Mouse (Mus musculus) liver, embryonic 15.5 days (tissue): ENCODE data around the gene Enox1. TPM values are rescaled to one million over a fixed set of nuclear protein-coding genes. Genes with fewer than 3 reads are reported as not detected.

Experiments used
- ATAC-seq: fragments of 200-750 bp; cut with Nextera tagmentation; 2 replicates; pipeline ENCODE4 v1.8.0; 2017; ENCODE audit warnings: moderate number of reproducible peaks, mild to moderate bottlenecking, moderate library complexity; ENCODE audit not compliant: insufficient read depth
- H3K27ac ChIP-seq: fragments of 300-500 bp; sonication (generic); replicated peaks from 2 replicates; pipeline ENCODE4 v1.5.1; 2015; ENCODE audit warnings: mild to moderate bottlenecking, inconsistent platforms
- H3K27me3 ChIP-seq: fragments of 300-500 bp; sonication (generic); 2 replicates; pipeline ENCODE4 v1.6.1; 2015; ENCODE audit warnings: mild to moderate bottlenecking, inconsistent platforms
- H3K36me3 ChIP-seq: fragments of 300-500 bp; sonication (generic); replicated peaks from 2 replicates; pipeline ENCODE4 v1.6.1; 2015; ENCODE audit warnings: moderate library complexity, mild to moderate bottlenecking, inconsistent platforms
- H3K4me1 ChIP-seq: fragments of 300-500 bp; sonication (generic); replicated peaks from 2 replicates; pipeline ENCODE4 v1.6.1; 2015; ENCODE audit warnings: inconsistent platforms
- H3K4me2 ChIP-seq: fragments of 300-500 bp; sonication (generic); 2 replicates; pipeline ENCODE4 v1.6.1; 2015; ENCODE audit warnings: moderate library complexity, mild to moderate bottlenecking, inconsistent platforms
- H3K4me3 ChIP-seq: fragments of 300-500 bp; sonication (generic); replicated peaks from 2 replicates; pipeline ENCODE4 v1.5.1; 2015; ENCODE audit warnings: mild to moderate bottlenecking, inconsistent platforms
- H3K9ac ChIP-seq: fragments of 300-500 bp; sonication (generic); 2 replicates; pipeline ENCODE4 v1.6.1; 2015; ENCODE audit warnings: moderate library complexity, mild to moderate bottlenecking, inconsistent platforms
- H3K9me3 ChIP-seq: fragments of 300-500 bp; sonication (generic); replicated peaks from 2 replicates; pipeline ENCODE4 v1.6.1; 2016; ENCODE audit warnings: inconsistent platforms
- WGBS: fragments of 180-500 bp; shearing (Covaris S2); methylation state at CpG from one replicate; pipeline ENCODE4 v1.1.7; 2015; ENCODE audit warnings: mixed read lengths; ENCODE audit not compliant: insufficient replicate concordance; 5-methylcytosine and 5-hydroxymethylcytosine counted together
- polyA plus RNA-seq: library from polyadenylated mRNA; unstranded; fragments of >200 nt; fragmentation: Nextera tagmentation; extraction: Ambion mirVana; gene quantifications from 2 replicates; pipeline ENCODE4 v1.2.1, GENCODE M21; 2015

Gene Enox1
- polyA plus RNA-seq, 1 experiment from 2014 or later, result 0.35 TPM

GRCm38 (mm10) chr14:77197414-77197915, 40.9 kb downstream of the Enox1 start:
- Histone ChIP-seq H3K27me3 (no peaks in the 10 kb centered on the region), H3K27ac (no peak overlapping the region), H3K9ac (no peak overlapping the region), H3K4me3 (no peak overlapping the region), H3K4me1 (no peaks in the 10 kb centered on the region), H3K4me2 (no peak overlapping the region), H3K9me3 (no peaks in the 10 kb centered on the region), H3K36me3 (no peaks in the 10 kb centered on the region)
- ATAC-seq, result no peak
- 64% methylated on average over 2 of the region's 2 CpGs for WGBS

GRCm38 (mm10) chr14:77210889-77211288, 54.3 kb downstream of the Enox1 start:
- Histone ChIP-seq H3K36me3 (no peaks in the 10 kb centered on the region), H3K4me3 (no peak overlapping the region), H3K4me1 (no peaks in the 10 kb centered on the region), H3K9me3 (no peaks in the 10 kb centered on the region), H3K27ac (no peak overlapping the region), H3K27me3 (no peaks in the 10 kb centered on the region), H3K9ac (no peak overlapping the region), H3K4me2 (no peak overlapping the region)
- 65% methylated on average over 8 of the region's 8 CpGs for WGBS
- ATAC-seq, result no peak

- Histone ChIP-seq H3K4me2 (no peak overlapping the region), H3K9me3 (no peaks in the 10 kb centered on the region), H3K9ac (no peak overlapping the region), H3K4me3 (no peak overlapping the region), H3K4me1 (no peaks in the 10 kb centered on the region), H3K27me3 (no peaks in the 10 kb centered on the region), H3K27ac (no peak overlapping the region), H3K36me3 (no peaks in the 10 kb centered on the region)
- WGBS, result 60% methylated on average over 7 of the region's 7 CpGs
- no peak for ATAC-seq
Measured at GRCm38 (mm10) chr14:77213210-77213609, 56.6 kb downstream of the Enox1 start.

- Histone ChIP-seq H3K4me2 (no peak overlapping the region), H3K9me3 (no peaks in the 10 kb centered on the region), H3K4me3 (no peak overlapping the region), H3K9ac (no peak overlapping the region), H3K27ac (no peak overlapping the region), H3K4me1 (no peaks in the 10 kb centered on the region), H3K36me3 (no peaks in the 10 kb centered on the region), H3K27me3 (no peaks in the 10 kb centered on the region)
- WGBS, result 62% methylated on average over 6 of the region's 6 CpGs
- no peak for ATAC-seq
Measured at GRCm38 (mm10) chr14:77214848-77215247, 58.3 kb downstream of the Enox1 start.

GRCm38 (mm10) chr14:77225346-77225745, 68.8 kb downstream of the Enox1 start:
- no peaks in the 10 kb centered on the region for H3K4me1 ChIP-seq
- no peak overlapping the region for H3K4me3 ChIP-seq
- no peaks in the 10 kb centered on the region for H3K36me3 ChIP-seq
- H3K9ac ChIP-seq, result no peak overlapping the region
- H3K27ac ChIP-seq, result no peak overlapping the region
- no peaks in the 10 kb centered on the region for H3K27me3 ChIP-seq
- H3K4me2 ChIP-seq, result no peak overlapping the region
- ATAC-seq, result no peak
- H3K9me3 ChIP-seq, result no peaks in the 10 kb centered on the region
- 65% methylated on average over 10 of the region's 10 CpGs for WGBS

- no peak overlapping the region for H3K27ac ChIP-seq
- H3K4me2 ChIP-seq, result no peak overlapping the region
- no peak overlapping the region for H3K9ac ChIP-seq
- H3K9me3 ChIP-seq, result no peaks in the 10 kb centered on the region
- no peaks in the 10 kb centered on the region for H3K4me1 ChIP-seq
- no peak overlapping the region for H3K4me3 ChIP-seq
- 71% methylated on average over 2 of the region's 2 CpGs for WGBS
- H3K36me3 ChIP-seq, result no peaks in the 10 kb centered on the region
- no peaks in the 10 kb centered on the region for H3K27me3 ChIP-seq
- no peak for ATAC-seq
Measured at GRCm38 (mm10) chr14:77238811-77239210, 82.2 kb downstream of the Enox1 start.

- Histone ChIP-seq H3K27ac (no peak overlapping the region), H3K4me1 (no peaks in the 10 kb centered on the region), H3K36me3 (no peaks in the 10 kb centered on the region), H3K4me3 (no peak overlapping the region), H3K4me2 (no peak overlapping the region), H3K27me3 (no peaks in the 10 kb centered on the region), H3K9ac (no peak overlapping the region), H3K9me3 (no peaks in the 10 kb centered on the region)
- WGBS, result 20% methylated on average over 4 of the region's 4 CpGs
- ATAC-seq, result no peak
Measured at GRCm38 (mm10) chr14:77239360-77239759, 82.8 kb downstream of the Enox1 start.

- H3K4me1 ChIP-seq, result no peaks in the 10 kb centered on the region
Measured at GRCm38 (mm10) chr14:77246977-77247376, 90.4 kb downstream of the Enox1 start.

GRCm38 (mm10) chr14:77248426-77248825, 91.9 kb downstream of the Enox1 start:
- no peak overlapping the region for H3K4me2 ChIP-seq
- H3K36me3 ChIP-seq, result no peaks in the 10 kb centered on the region
- H3K27me3 ChIP-seq, result no peaks in the 10 kb centered on the region
- H3K27ac ChIP-seq, result no peak overlapping the region
- no peaks in the 10 kb centered on the region for H3K9me3 ChIP-seq
- H3K9ac ChIP-seq, result no peak overlapping the region
- 83% methylated on average over 5 of the region's 5 CpGs for WGBS
- H3K4me3 ChIP-seq, result no peak overlapping the region
- ATAC-seq, result no peak
- no peaks in the 10 kb centered on the region for H3K4me1 ChIP-seq

More at GRCm38 (mm10) chr14:77246977-77247376, 90.4 kb downstream of the Enox1 start:
- 59% methylated on average over 3 of the region's 3 CpGs for WGBS
- Histone ChIP-seq H3K36me3 (no peaks in the 10 kb centered on the region), H3K27ac (no peak overlapping the region), H3K9me3 (no peaks in the 10 kb centered on the region), H3K4me2 (no peak overlapping the region), H3K27me3 (no peaks in the 10 kb centered on the region), H3K4me3 (no peak overlapping the region), H3K9ac (no peak overlapping the region)
- no peak for ATAC-seq

- no peak overlapping the region for H3K4me3 ChIP-seq
- H3K9me3 ChIP-seq, result no peaks in the 10 kb centered on the region
- H3K27ac ChIP-seq, result no peak overlapping the region
- no peaks in the 10 kb centered on the region for H3K36me3 ChIP-seq
- H3K4me1 ChIP-seq, result no peaks in the 10 kb centered on the region
- 78% methylated on average over 7 of the region's 7 CpGs for WGBS
- H3K4me2 ChIP-seq, result no peak overlapping the region
- ATAC-seq, result no peak
- H3K27me3 ChIP-seq, result no peaks in the 10 kb centered on the region
- no peak overlapping the region for H3K9ac ChIP-seq
Measured at GRCm38 (mm10) chr14:77248946-77249345, 92.4 kb downstream of the Enox1 start.

- no peaks in the 10 kb centered on the region for H3K9me3 ChIP-seq
- WGBS, result 44% methylated on average over 2 of the region's 2 CpGs
- no peak overlapping the region for H3K27ac ChIP-seq
- no peak for ATAC-seq
- no peak overlapping the region for H3K9ac ChIP-seq
- H3K4me2 ChIP-seq, result no peak overlapping the region
- H3K4me1 ChIP-seq, result no peaks in the 10 kb centered on the region
- no peaks in the 10 kb centered on the region for H3K27me3 ChIP-seq
- no peak overlapping the region for H3K4me3 ChIP-seq
- no peaks in the 10 kb centered on the region for H3K36me3 ChIP-seq
Measured at GRCm38 (mm10) chr14:77250652-77251238, 94.2 kb downstream of the Enox1 start.

GRCm38 (mm10) chr14:77255201-77255600, 98.6 kb downstream of the Enox1 start:
- no peak overlapping the region for H3K4me2 ChIP-seq
- no peak overlapping the region for H3K9ac ChIP-seq
- no peaks in the 10 kb centered on the region for H3K4me1 ChIP-seq
- H3K9me3 ChIP-seq, result no peaks in the 10 kb centered on the region
- H3K27ac ChIP-seq, result no peak overlapping the region
- WGBS, result 43% methylated on average over 3 of the region's 3 CpGs
- H3K4me3 ChIP-seq, result no peak overlapping the region
- ATAC-seq, result no peak
- no peaks in the 10 kb centered on the region for H3K36me3 ChIP-seq
- H3K27me3 ChIP-seq, result no peaks in the 10 kb centered on the region
